Mouse (Mus musculus) G1E (cell line): Measurements from ENCODE around the gene Cmip. TPM values are rescaled to one million over a fixed set of nuclear protein-coding genes. Genes with fewer than 3 reads are reported as not detected.

Experiments used
- ATAC-seq: 2 replicates; pipeline ENCODE4 v1.8.0; 2016; ENCODE audit warnings: mild to moderate bottlenecking; ENCODE audit not compliant: insufficient number of reproducible peaks, poor library complexity, low FRiP score, severe bottlenecking; ENCODE audit errors: extremely low read depth
- DNase-seq: peaks from one replicate; pipeline ENCODE4 v3.0.0; 2012; ENCODE audit warnings: low spot score
- H3K27me3 ChIP-seq: 2 replicates; pipeline ENCODE4 v1.6.1; 2012; ENCODE audit warnings: mild to moderate bottlenecking, low read length, inconsistent platforms; ENCODE audit not compliant: insufficient read depth
- H3K36me3 ChIP-seq: replicated peaks from 2 replicates; pipeline ENCODE3; 2012; ENCODE audit warnings: mild to moderate bottlenecking, inconsistent platforms
- H3K4me1 ChIP-seq: 2 replicates; pipeline ENCODE4 v1.6.1; 2012; ENCODE audit warnings: low read depth, low read length, inconsistent platforms, mixed read lengths; ENCODE audit not compliant: insufficient read depth
- H3K4me3 ChIP-seq: 2 replicates; pipeline ENCODE4 v1.5.1; 2012; ENCODE audit warnings: low read depth, mild to moderate bottlenecking, inconsistent platforms, low read length, moderate library complexity, mixed read lengths
- H3K9me3 ChIP-seq: replicated peaks from 2 replicates; pipeline ENCODE4 v1.6.1; 2012; ENCODE audit warnings: inconsistent platforms
- CTCF ChIP-seq: IDR thresholded peaks from 2 replicates; pipeline ENCODE4 v1.5.1; 2012; ENCODE audit warnings: low read depth, low read length, inconsistent platforms, mixed read lengths
- GATA1 ChIP-seq: IDR thresholded peaks from 2 replicates; pipeline ENCODE4 v1.6.1; 2012; ENCODE audit warnings: borderline replicate concordance, low read length, inconsistent platforms, mixed read lengths
- GATA2 ChIP-seq: IDR thresholded peaks from 2 replicates; pipeline ENCODE4 v1.6.1; 2012; ENCODE audit warnings: low read depth, low read length, inconsistent platforms, borderline replicate concordance
- POLR2AphosphoS5 ChIP-seq: IDR thresholded peaks from 2 replicates; pipeline ENCODE4 v1.6.1; 2012; ENCODE audit warnings: low read depth, low read length, inconsistent platforms; ENCODE audit not compliant: insufficient replicate concordance
- TAL1 ChIP-seq: conservative IDR thresholded peaks from 2 replicates; pipeline ENCODE4 v1.6.1; 2012; ENCODE audit warnings: low read depth, low read length, inconsistent platforms, mixed read lengths
- polyA plus RNA-seq: library from polyadenylated mRNA; stranded (reverse); fragments of >175 nt; gene quantifications from 2 replicates; pipeline ENCODE4 v1.2.3, GENCODE M21; 2012
- total RNA-seq, 2 experiments: library from RNA; stranded (forward) in 1 of 2; stranded (reverse) in 1 of 2; fragments of 200-1000 nt in 1 of 2; fragments of >200 nt in 1 of 2; fragmentation: Nextera tagmentation in 1 of 2; gene quantifications; 2 replicates each; pipeline ENCODE4 v1.2.3; 2014 to 2017

Cmip gene
- total and polyA plus RNA-seq, 3 experiments, result 5.8 to 88.8 (median 65.3) TPM

DNA sequence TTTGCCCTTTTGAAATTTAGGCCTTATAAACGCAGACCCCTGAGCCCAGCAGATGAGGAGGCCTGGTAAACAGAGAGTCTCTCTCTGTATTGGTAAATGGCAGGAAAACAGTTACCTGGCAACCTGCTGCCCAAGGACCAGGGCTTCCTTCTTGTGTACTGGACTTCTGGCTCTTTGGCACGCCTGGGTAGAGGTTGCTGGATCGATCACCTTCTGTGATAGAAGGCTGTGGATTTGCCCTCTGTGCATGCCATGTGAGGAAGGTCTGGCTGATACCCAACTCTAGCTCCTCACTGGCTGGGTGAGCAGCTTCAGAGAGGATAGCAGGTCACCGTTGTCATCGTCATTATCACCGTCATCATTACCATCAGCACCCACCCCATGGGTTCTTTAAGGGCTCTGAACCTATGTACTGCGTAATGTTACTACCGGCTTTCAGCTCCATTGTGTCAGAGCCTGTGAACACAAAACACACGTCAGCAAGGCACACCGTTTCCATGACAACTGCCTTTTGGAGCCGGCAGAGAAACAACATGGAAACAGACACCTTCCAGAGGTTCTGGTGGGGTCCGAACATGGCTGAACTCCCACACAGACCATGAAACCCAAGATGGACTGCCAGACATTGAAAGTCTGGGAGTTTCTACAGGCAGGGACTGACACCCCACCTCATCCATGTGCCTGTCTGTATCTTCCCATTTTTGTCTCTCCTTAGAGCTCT, 98.4 kb downstream of the Cmip start:
- Histone ChIP-seq H3K36me3 (peaks cover 72% of the 10 kb centered on the region), H3K4me1 (peaks cover 58% of the 10 kb centered on the region)
- TF ChIP-seq CTCF (no peak), GATA2 (no peak), GATA1 (no peak), TAL1 (no peak), POLR2AphosphoS5 (no peak)

DNA sequence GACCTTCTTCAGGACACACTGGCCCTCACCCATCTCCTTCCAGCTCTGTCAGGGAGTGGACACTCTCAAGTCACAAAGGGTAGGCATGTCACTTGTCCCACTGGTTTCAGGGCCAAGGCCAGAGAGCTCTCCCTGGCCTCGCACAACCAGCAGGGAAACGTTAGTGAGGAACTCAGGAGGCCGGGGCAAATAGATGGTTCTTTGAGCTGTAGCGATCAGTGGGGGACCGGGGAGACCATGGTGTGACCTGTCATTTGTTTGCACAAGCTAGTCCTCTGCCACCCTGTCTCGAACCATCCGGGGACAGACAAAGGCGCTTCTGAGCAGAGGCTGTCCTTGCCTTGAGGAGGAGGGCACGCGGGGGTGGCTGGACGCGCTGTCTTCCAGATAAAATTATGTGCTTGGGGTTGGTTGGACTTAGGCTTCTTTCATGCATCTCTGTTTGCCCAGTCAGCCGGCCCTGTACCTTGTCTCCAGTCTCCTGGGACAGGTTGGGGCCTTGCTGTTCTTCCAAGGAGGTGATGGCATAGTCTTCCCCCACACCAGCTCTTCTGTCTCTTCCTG, 99.3 kb downstream of the Cmip start:
- TF ChIP-seq GATA1, result no peak
- TF ChIP-seq CTCF, result no peak
- TF ChIP-seq GATA2, result no peak
- TF ChIP-seq POLR2AphosphoS5, result no peak
- no peak for TF ChIP-seq TAL1
- Histone ChIP-seq H3K4me3 (no peak overlapping the region), H3K9me3 (no peaks in the 10 kb centered on the region), H3K4me1 (peaks cover 51% of the 10 kb centered on the region), H3K27me3 (no peaks in the 10 kb centered on the region), H3K36me3 (peaks cover 81% of the 10 kb centered on the region)
- DNase-seq (no peak), ATAC-seq (no peak)

More for the DNA sequence above, 98.4 kb downstream of the Cmip start:
- no peak for DNase-seq
- ATAC-seq, result no peak
- no peaks in the 10 kb centered on the region for H3K9me3 ChIP-seq
- no peaks in the 10 kb centered on the region for H3K27me3 ChIP-seq
- H3K4me3 ChIP-seq, result no peak overlapping the region

GRCm38 (mm10) chr8:117357491-117358467, 100.9 kb downstream of the Cmip start:
- no peak overlapping the region for H3K4me3 ChIP-seq
- ATAC-seq (no peak), DNase-seq (no peak)
- TF ChIP-seq GATA2, result no peak
- no peak for TF ChIP-seq TAL1
- no peak for TF ChIP-seq POLR2AphosphoS5
- TF ChIP-seq GATA1, result no peak
- TF ChIP-seq CTCF, result no peak
- no peaks in the 10 kb centered on the region; the same call in 1 of the 2 replicates for H3K27me3 ChIP-seq
- H3K4me1 ChIP-seq, result peaks cover 38% of the 10 kb centered on the region
- H3K9me3 ChIP-seq, result no peaks in the 10 kb centered on the region
- peaks cover 75% of the 10 kb centered on the region for H3K36me3 ChIP-seq

GRCm38 (mm10) chr8:117360172-117360930, 103.5 kb downstream of the Cmip start:
- Histone ChIP-seq H3K27me3 (no peaks in the 10 kb centered on the region; the same call in 1 of the 2 replicates), H3K4me1 (peaks cover 28% of the 10 kb centered on the region), H3K36me3 (peaks cover 71% of the 10 kb centered on the region), H3K9me3 (no peaks in the 10 kb centered on the region), H3K4me3 (no peak overlapping the region)
- no peak for ATAC-seq
- no peak for TF ChIP-seq GATA2
- TF ChIP-seq TAL1, result no peak
- no peak for TF ChIP-seq GATA1
- TF ChIP-seq CTCF, result no peak
- TF ChIP-seq POLR2AphosphoS5, result no peak
- no peak for DNase-seq

DNA sequence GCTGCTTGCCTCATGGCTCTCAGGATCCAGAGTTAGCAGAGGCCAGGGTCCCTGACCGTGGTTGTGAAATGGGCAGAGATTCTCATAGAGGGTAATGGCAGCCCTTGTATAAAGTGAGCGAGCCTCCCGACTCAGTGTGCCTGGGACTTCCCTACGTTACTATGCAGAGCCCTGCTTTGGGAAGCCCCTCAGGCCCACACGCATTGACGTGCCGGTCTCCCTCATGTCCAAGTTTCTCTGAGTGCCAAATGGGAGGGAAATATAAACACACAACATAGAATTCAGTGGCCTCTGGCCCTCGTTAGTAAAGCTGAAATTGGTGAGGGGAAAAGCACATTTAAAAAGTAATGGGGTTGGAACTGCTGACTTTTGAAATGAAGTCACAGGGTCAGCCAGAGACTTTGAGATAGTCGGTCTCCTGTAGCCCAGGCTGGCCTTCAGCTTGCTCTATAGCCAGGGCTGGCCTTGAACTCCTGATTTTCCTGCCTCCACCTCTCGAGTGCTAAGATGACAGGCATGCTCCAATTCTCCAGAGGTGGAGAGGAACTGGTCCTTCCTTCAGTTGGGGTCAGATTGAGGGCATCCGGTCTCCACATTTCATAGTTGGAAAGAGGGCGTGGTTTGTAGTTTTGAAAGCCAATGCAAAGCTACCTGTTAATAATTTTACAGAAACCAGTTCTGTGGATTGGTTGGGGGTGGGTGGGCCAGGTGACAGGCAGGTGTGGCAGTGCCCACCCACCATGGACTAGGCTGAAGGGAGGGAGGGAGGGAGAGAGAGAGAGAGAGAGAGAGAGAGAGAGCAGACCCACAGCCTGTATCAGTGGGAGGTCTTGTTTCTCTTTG, 105.0 kb downstream of the Cmip start:
- H3K27me3 ChIP-seq, result no peaks in the 10 kb centered on the region; the same call in 1 of the 2 replicates
- ATAC-seq (no peak), DNase-seq (no peak)
- no peaks in the 10 kb centered on the region for H3K9me3 ChIP-seq
- peaks cover 19% of the 10 kb centered on the region for H3K4me1 ChIP-seq
- no peak overlapping the region for H3K4me3 ChIP-seq
- peaks cover 67% of the 10 kb centered on the region for H3K36me3 ChIP-seq
- TF ChIP-seq TAL1 (no peak), GATA2 (no peak), CTCF (no peak), GATA1 (no peak), POLR2AphosphoS5 (no peak)
